Mouse (Mus musculus) adrenal gland, postnatal 36 days (tissue): Measurements from ENCODE around the gene Nfkbie. TPM values are rescaled to one million over a fixed set of nuclear protein-coding genes. Genes with fewer than 3 reads are reported as not detected.

Source experiments
- DNase-seq, 2 experiments: peaks; one replicate each; pipeline ENCODE4 v3.0.0; 2021; ENCODE audit warnings: mixed read lengths in 1 of 2
- long read RNA-seq, 2 experiments: library from polyadenylated mRNA; stranded (forward); transcript quantifications; one replicate each; pipeline ENCODE4 v2.0.0; 2021; ENCODE audit warnings: borderline sequencing depth in 2 of 2
- total RNA-seq, 2 experiments: library from RNA; stranded (reverse); gene quantifications; 2 replicates each; pipeline ENCODE4 v1.2.3; 2021

The Nfkbie gene
- total RNA-seq: 1 to 10 TPM; 3.7 TPM
- long read RNA-seq, experiment 1, transcript Nfkbie-201 (6 exons, 2,435 nt): major isoform, 6 of 13 reads
- long read RNA-seq, experiment 1, partial matches to known transcripts: 0 of 13 reads
- long read RNA-seq, experiment 1, other reads (novel, unspliced or antisense): 6 of 13 reads
- long read RNA-seq, experiment 2: 0 reads

GRCm38 (mm10) chr17:45555452-45556106 lies at the start of gene Nfkbie:
TSS of gene Nfkbie (plus strand) at chr17:45555703.
- peak; percentile 98 to 99 for DNase-seq

GRCm38 (mm10) chr17:45505941-45506465 lies 49.5 kb upstream of the Nfkbie start:
- no peak for DNase-seq

GRCm38 (mm10) chr17:45506700-45507189 lies 48.8 kb upstream of the Nfkbie start, which contains the start of gene Aars2:
TSS of gene Aars2 (plus strand) at chr17:45506841.
- peak; percentile 95 to 98 for DNase-seq

GRCm38 (mm10) chr17:45510871-45511270 lies 44.6 kb upstream of the Nfkbie start:
- no peak for DNase-seq

GRCm38 (mm10) chr17:45511757-45512156 lies 43.7 kb upstream of the Nfkbie start:
- no peak for DNase-seq

GRCm38 (mm10) chr17:45515204-45515726 lies 40.2 kb upstream of the Nfkbie start:
- DNase-seq: no peak

GRCm38 (mm10) chr17:45515806-45516205 lies 39.7 kb upstream of the Nfkbie start:
- DNase-seq: no peak

- peak; percentile 73 to 78 for DNase-seq
Measured at GRCm38 (mm10) chr17:45516488-45516887, 39.0 kb upstream of the Nfkbie start.

- DNase-seq: no peak
Measured at GRCm38 (mm10) chr17:45517135-45517534, 38.4 kb upstream of the Nfkbie start.

GRCm38 (mm10) chr17:45517549-45518215 lies 37.8 kb upstream of the Nfkbie start:
- DNase-seq: no peak

- DNase-seq: no peak
Measured at GRCm38 (mm10) chr17:45518766-45519475, 36.6 kb upstream of the Nfkbie start.

- DNase-seq: no peak
Measured at GRCm38 (mm10) chr17:45520136-45520535, 35.4 kb upstream of the Nfkbie start.

- DNase-seq: no peak
Measured at GRCm38 (mm10) chr17:45523263-45523662, 32.2 kb upstream of the Nfkbie start, which contains the start of gene Tcte1. TSS of gene Tcte1 (plus strand) at chr17:45523434.

GRCm38 (mm10) chr17:45524961-45525360 lies 30.5 kb upstream of the Nfkbie start:
- no peak for DNase-seq

GRCm38 (mm10) chr17:45526571-45526970 lies 28.9 kb upstream of the Nfkbie start:
- DNase-seq: no peak

GRCm38 (mm10) chr17:45530346-45530782 lies 25.1 kb upstream of the Nfkbie start:
- DNase-seq: no peak

GRCm38 (mm10) chr17:45532896-45533295 lies 22.6 kb upstream of the Nfkbie start:
- DNase-seq: no peak

GRCm38 (mm10) chr17:45536264-45536663 lies 19.2 kb upstream of the Nfkbie start:
- DNase-seq: peak; percentile 54 to 67

GRCm38 (mm10) chr17:45538394-45538793 lies 17.1 kb upstream of the Nfkbie start:
- no peak for DNase-seq

- no peak for DNase-seq
Measured at GRCm38 (mm10) chr17:45539664-45540063, 15.8 kb upstream of the Nfkbie start.

GRCm38 (mm10) chr17:45542129-45542528 lies 13.4 kb upstream of the Nfkbie start:
- DNase-seq: no peak

GRCm38 (mm10) chr17:45542705-45543104 lies 12.8 kb upstream of the Nfkbie start:
- DNase-seq: no peak
